Mouse (Mus musculus) neural tube, embryonic 10.5 days (tissue): ENCODE measurements at regions not wholly inside any gene's neighbourhood (a gene's known extent, or its start where the extent isn't known, plus 50 kb on each side); places are given as distances from the start of the nearest gene placed in this dataset.

ENCODE experiments used
- DNase-seq: peaks from one replicate; pipeline ENCODE4 v3.0.0-alpha.2; 2017; ENCODE audit warnings: low spot score; ENCODE audit errors: extremely low spot score

DNA sequence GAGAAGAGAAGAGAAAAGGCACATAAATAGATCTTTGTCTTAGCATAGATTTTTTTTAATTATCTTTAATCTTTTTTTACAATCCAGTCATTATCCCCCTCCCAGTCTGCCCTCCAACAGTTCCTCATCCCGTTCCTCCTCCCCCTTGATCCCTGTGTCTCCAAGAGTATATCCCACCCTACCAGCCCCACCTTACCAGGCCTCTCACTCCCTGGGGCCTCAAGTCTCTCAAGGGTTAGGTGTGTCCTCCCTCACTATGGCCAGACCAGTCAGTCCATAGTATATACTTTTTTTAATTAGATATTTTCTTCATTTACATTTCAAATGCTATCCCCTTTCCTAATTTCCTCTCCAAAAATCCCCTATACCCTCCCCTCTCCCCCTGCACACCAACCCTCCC lies 475.1 kb downstream of the Rps29 start:
- no peak for DNase-seq

DNA sequence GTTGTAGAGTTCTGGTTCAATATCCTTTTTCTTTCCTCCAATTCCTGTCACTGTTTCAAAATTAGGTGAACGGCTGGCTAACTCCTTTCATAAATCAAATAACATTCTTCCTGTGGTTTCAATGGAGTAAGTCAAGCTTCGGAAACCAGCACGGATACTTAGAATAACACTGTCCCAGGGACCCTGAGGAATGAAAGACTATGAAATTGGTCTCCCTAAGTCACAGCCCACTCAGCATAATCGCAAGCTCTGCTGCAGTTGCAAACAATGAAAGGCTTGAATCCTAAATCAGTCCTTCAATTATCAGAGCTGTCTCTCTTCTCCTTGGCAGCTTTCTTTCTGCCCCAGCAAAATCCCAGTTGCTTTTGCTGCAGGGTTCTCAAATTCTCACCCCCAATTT lies 475.8 kb downstream of the Rps29 start:
- no peak for DNase-seq

DNA sequence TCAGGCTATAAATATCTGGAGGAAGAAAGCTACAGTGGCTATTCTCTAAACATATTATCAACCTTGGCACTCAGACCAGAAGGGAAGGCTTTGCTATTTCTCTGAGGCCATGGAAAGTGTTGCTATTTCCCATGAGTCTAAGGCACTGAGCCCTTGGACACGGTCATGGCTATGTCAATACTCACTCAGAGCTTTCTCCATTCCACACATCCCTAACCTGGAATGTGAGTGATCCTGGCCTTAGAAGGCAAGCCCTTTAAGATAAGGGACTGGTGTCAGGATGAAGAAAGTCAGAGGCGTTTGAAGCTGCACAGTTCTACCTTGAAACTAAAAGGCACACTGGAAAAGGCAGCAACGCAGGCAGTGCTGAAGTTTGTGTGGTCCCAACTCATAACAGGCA lies 478.3 kb downstream of the Rps29 start:
- DNase-seq = no peak

DNA sequence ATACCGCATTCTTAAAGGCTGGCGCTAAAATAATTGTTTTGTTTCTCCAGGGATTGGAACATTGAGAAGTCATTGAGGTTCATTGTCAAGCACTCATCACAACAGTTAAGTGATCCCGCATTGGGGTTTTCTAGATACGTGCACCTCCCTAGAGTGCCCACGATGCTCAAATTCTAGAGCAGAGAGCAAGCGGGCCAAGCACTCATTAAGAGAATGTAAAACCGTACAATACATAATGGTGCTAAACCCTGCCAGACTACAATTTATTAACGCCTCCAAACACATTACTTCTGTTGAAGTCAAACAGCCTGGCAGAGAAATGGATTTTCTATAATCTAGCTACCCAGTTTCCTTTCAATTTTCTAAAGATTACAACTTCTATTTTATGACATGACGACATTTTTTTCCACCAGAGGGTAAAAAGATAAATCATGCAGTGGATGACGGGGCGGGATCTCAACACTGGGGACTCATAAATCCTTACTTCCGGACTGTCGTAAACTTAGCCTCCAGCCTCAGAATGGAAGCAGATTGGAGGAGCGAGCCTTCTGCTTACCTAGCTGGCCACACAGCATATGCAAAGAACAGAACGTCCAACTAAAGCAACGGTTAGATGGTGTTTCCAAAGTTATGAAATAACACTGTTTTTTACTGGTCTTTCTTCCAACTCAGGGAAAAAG lies 482.8 kb downstream of the Rps29 start:
- DNase-seq = no peak

DNA sequence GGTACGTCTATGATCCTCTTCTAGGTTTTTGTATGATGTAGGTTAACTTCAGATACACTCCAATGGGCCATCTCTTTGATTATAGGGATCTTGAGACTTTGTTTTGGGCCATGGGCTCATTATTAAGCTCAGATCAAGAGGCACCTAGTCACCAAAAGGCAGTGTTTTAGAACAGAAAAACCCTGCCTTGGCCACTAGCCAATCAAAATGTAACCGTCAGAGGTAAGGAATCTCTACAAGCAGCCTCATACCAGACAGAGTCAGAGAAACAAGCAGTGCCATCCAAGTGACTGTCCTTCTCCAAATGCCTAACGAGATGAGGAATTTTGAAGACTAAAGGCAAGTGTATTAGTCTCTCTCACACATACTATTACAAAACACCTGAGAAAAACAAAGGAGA lies 487.0 kb downstream of the Rps29 start:
- DNase-seq = no peak

DNA sequence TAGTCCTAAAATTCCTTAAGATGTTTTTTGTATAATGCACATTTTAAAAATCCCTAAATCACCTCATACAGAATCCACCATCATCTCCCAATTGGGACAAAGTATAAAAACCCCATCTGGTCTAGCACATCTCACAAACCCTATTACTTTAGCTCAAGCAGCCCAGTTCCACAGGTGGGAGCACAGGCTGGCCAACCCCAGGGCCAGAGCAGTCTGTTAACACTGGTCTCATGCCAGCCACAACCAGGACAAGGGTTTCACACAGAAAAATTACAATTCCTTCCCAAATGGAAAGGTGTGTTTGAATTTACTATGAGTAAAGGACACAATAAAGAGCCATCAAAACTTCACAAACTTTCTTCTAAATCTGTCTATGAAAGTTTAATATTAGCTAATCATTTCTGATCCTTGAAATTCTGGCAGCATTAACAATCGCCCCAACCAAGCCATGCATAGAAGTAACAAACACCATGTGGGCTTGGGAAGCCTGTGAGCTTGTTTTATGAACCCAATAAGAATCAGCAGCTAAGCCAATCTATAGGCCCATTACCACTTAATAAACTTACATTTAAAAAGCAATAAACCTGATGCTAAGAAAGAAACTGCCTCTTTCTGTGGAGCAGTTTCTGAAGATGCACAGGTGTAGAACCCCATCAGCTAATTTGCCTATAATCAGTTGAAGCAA lies 512.9 kb downstream of the Rps29 start:
- no peak for DNase-seq

DNA sequence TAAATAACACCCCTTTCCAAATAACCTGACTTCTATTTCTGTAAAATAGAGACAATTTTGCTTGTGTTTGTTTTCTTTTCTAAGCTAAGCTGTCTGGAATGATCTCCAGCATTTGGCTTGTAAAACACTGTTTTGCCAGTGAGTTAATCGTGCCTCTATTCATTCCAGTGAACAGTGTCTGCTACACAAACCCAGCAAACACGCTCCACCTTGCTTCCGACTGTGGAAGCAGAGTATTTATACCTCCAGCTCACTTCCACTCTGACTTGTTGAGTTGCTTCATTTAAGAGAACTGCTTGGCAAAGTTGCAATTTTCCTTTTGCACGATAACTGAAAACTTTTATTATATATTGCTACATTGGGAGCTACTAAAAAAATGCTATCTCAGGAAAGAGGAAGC lies 515.3 kb downstream of the Rps29 start:
- no peak for DNase-seq

DNA sequence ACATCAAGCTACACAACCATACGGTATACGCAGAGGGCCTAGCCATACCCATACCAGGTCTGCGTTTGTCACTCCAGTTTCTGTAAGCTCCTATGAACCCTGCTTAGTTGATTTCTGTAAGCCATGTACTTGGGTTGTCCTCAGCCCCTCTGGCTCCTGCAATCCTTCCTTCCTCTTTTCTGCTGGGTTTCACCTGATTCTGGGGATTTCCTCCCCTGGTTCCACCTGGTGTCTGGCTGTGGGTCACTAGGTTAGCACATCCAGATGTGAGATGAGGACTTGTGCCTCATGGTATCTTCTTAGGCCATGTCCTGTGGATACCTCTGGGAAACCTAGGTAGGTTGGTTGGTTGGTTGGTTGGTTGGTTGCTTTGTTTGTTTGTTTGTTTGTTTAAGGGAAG lies 526.5 kb downstream of the Rps29 start:
- DNase-seq = no peak

DNA sequence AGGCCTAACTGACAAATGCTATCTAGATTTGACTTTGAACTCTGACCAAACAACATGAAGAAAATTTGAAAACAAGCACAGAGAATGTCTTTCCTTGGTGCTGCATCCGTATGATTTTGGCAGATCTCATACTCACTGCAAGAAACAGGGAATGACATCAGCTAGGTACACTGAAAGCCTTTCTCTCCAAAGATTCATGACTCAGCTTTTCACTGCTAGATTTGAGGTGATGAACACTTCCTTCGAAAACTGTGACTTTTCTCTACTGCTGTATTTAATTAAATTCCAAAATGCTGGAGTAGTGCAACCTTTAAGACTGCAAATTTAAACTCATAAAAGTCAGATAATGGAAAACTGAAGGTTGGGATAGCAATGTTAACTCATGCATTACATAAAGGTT lies 540.6 kb downstream of the Rps29 start:
- DNase-seq = no peak

DNA sequence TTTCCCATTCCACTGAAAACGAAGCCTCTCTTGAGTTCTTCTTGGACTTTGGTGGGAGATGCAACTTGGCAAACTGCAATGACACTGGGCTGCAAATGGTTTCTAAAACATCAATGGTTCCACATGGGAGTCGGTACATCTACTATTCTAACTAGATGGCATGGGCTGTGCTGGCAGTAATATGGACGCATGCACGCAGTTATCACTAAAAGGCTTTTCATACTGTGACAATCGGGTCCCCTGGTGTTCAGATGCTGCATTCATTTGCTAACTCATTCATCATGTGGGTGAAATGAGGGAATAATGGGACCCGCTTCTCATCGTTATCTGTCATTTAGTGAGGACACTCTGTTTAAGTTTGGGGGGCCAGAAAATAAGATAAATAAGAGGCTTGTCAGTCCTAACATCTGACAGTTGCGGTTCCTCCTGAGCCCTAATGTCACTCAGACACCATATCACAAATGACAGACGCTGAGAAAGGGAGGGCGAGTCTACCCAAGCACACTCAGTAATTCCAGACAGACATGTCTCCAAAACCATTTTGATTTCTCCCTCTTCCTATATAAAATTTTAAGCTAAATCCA lies 553.5 kb downstream of the Rps29 start:
- no peak for DNase-seq

DNA sequence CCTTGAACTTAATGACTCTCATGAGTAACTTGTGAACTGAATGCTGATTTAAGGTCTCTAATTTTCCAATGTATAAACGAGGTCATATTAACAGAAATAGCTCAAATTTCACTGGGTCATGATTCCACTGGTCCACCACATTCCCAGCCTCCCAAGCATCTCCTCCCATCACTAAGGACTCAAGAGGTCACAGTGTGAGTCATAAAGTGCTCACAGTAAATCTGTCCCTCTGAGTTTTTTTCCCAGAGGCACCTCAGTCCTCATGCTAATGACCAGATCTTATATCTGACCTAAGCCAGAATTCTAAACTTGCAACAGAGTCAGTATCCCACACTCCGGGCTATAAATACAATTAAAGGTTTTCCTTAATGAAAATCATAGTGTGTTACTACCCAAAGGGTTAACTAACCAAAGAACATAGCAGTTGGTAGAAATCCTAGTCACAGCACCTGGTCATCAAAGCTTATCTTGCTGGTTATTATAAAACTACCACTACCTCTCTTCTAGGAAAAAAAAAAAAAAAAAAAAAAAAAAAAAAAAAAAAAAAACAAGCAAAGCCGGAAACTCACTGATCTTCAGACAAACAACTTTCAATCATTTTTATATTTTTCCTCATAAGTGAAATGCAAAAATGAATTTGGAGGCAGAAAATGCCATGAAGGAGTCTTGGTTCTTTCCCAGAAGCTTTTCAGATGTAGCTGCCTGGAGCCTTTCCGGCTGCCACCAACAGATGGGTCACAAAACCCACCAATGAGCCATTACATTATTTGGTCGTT lies 554.3 kb downstream of the Rps29 start:
- no peak for DNase-seq

DNA sequence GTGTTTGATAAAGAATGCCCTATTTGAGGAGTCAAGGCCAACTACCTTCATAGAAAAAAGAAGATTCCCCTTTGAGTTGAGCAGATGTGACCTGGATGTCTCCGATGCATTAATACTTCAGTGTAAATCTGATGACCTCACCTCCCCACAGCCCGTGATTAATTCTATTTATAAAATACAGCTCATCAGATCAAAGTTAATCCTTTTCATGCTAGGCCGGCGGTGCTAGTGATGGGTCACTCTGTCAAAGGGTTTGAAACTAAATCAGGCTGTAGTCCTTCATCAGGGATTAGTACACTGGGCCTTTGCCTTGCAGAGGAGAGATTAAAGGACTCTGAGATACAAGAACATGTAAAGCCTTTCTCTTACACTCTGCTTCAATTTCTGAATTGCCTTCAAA lies 556.3 kb downstream of the Rps29 start:
- DNase-seq = no peak

DNA sequence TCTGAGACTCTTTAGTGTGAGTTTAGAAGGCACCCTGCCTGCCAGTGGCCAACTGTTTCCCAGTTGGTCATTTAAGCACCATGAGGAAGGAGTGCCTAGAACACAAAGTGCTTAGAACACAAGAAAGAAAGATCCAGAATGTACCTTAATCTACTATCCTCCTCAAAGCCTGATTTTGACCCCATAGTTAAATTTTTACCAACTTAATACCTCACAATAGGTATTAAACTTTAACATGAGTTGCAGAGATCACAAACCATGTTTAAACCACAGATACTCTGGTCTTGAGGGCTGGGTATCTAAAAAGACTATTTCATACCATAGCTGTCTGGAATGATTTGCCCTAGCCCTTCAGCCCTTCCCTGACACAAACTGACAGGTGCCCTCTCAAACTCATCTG lies 557.6 kb downstream of the Rps29 start:
- DNase-seq = no peak

DNA sequence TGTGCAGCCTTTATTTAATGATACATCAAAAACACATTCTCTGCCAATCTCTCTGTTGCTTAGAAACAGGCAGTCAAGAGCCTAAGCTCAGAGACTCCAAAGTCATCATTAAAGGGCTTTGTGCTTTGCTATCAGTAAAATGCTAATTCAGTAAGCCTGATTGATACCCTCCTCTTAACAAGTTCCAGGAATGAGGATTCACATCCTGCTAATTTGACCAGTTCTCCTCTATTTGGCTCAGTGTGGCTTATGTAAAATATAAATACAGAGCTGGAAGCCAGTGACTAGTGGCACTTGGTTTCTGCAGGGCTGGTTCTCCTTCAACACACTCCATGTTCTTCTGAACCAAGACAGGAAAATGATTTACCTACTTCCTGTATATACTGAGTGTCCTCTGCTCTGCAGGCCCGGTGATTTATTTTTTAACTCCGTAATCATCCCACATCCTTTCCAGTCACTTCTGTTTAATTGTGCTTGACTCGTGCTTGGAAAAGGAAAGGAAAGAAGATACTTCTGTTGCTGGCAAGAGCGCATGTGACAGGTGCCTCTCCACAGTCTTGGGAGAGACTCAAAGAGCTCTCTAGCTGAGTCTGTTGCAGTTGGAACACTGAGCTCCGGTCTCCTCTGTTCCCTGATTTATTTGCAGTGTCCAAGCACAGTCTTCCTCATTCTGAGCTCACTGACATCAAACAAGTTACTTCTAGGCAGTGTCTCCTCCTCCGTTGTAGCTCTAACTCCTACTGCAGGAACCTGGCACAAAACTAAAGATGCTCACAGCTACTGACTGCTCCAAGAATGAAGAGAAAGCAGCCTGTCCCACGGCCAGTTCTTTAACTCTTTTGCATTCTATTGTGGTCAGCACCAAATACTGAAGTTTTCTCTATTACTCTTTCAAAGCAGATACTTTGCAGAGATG lies 559.0 kb downstream of the Rps29 start:
- no peak for DNase-seq

DNA sequence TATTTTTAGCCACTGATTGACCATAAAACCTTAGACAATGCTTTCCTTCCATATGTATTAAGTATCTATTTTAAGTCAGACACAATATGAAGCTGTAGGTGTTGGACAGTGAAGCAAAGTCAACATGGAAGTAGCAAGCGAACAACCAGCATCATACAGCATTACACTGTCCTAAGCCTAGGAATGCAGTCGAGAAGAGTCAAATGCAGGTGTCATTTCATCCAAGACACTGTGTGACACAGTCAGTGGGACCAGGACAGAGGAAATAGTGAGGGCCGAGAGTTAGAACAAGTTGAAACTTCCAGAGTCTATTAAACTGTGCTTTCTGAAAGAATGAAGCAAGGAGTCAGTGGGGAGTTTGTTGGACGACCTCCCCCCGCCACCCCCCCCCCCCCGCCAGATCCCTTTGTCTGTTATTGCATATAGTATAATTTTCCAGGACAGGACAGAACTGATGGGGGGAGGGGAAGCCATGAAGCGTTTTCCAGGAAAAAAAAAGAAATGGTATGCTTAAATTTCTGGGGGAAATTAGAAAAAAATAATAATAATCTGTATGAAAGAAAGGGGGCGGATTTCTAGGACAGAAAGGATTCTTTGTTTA lies 559.9 kb downstream of the Rps29 start:
- DNase-seq = no peak

DNA sequence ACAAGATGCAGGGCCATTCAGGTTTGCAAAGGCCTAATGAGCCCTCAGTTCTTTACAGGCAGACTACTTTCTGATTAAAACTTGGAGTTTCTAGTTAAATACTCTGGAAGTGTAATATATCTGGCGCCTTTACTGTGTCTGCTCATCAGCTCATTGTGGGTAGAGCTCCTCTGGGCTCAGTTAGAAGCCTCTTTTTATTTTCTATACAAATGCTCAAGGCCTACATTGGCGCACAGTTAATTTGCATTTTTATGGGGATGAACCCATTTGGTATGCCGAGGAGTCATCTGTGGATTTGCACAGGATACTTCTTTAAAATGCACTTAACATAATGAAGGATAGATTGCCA lies 573.5 kb downstream of the Rps29 start:
- DNase-seq = no peak

DNA sequence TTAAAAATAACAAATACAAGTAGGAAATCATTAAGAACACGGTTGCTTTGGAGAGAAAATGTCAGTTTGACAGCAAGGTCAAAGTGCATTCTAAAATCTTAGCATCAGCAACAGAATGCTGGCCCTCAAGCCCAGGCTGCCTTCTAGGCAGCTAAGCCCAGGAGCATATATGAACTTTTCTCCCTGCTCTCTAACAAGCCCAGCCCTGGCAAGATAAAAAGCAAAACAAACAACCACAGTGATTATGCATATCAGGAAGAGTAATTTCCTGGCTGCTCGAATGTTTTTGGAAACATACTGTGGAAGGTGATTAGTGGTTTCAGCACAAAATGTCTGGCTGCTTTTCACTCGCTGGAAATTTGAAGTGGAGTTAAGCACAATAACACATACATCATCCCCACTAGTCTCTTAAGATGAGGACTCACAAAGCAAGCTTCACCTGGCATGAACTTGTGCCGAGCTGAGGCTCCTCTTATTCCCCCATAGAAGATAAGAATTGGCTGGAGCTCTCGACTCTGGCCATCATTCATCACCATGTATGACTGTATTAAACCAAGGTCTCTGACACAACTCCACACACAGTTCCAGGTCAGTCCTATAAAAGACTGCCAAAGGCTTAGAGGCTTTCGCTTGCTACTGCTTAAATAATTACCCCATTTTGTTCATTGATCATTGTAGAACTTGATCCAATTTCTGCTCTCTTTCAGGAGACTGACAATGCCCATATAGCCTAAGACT lies 574.0 kb downstream of the Rps29 start:
- DNase-seq = no peak

DNA sequence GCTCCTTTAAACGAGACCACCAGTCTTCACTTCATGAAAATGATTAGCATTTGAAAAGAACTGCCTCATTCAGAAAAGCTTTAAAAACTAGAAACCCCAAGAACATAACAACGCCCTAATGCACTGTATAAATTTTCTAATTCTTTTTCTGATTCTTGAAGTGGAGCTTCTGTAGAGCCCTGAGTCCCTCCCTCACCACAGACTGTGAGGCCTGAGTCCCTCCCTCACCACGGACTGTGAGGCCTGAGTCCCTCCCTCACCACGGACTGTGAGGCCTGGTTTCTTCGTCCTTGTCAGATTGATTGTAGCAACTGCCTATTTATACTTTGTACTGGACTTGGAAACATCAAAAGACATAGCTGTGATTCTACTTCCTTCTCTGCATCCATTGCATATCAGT lies 579.1 kb downstream of the Rps29 start:
- no peak for DNase-seq

DNA sequence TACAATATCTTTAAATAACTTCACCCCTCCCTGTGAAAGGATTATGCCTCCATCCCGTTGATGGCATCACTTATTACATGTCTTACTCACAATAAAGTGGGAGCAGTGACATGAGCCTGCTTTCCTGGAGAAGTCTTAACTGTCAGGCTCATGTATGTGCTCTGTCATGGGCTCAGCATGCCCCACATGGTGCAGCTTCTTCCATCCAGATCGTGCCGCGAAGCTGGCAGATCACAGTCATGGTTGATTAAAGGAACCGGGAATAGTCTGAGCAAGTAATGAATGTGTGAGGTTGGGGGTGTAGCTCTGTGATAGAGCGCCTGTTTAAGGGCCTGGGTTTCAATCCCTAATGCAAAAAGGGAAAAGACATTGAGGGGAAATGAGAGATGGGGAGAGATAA lies 581.5 kb downstream of the Rps29 start:
- DNase-seq = no peak

DNA sequence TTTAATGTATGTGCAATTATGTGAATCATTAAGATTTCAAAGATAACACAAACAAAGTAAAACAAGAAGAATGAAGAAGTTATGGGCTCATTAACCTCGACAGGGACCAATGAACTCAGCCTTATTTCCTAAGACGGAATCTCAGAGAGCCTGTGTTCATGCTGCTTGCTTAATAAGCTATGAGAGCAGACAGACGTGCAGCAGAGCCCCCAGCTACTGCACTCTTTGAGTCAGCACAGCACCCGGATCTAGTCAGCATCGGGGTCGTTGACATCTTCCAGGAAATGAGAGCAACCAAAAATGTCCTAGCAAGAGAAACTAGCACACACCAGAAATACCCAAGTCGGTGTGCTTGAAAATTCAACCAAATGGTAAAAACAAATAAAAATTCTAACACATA lies 582.1 kb downstream of the Rps29 start:
- DNase-seq = no peak
